Mouse (Mus musculus): ENCODE measurements around the gene Kcng4. TPM values are rescaled to one million over a fixed set of nuclear protein-coding genes. Genes with fewer than 3 reads are reported as not detected.
A peak's percentile ranks its signal among the peaks of the same experiment; 100 is the strongest.

Gene Kcng4
- polyA plus RNA-seq, 2 experiments = 0.11 to 0.14 TPM

DNA sequence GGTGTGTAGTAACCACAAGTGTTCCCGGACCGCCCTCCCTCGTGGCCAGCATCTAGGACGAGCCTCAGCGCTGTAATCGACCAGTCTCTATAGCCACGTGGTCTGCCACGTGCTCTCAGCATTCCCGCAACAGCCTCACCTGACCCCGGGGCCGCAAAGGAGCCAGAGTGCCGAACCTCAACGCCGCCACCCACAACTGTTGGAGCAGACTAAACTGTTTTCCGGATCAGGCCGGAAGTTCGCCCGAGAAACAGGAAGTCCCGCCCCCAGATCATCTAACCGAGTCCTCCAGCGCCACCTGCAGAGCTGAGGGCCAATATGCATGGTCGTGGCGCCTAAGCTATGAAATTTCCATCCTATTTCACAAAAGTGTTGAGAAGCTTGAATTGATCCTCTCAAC lies 30.5 kb downstream of the Kcng4 start, which contains the start of gene Taf1c:
Gene Taf1c (minus strand): TSS at position 227 of the 400 bp plus-strand sequence.
- Histone ChIP-seq H3K9me3 (ENCODE audit: control insufficient read depth, low read length) (no peaks in the 10 kb centered on the region), H3K9ac (ENCODE audit: low read depth, low read length, severe bottlenecking) (peak within 1 kb of the TSS; percentile 81), H3K4me2 (replicated peaks; ENCODE audit: low read depth, low read length, severe bottlenecking) (peak within 1 kb of the TSS; percentile 79), H3K27ac (replicated peaks; ENCODE audit: low read depth, low read length) (peak within 1 kb of the TSS; percentile 43; the same call in 1 of the 2 replicates), H3K27me3 (ENCODE audit: control insufficient read depth, insufficient read depth, low read length) (no peaks in the 10 kb centered on the region), H3K4me3 (replicated peaks; ENCODE audit: low read length) (peak within 1 kb of the TSS; percentile 80), H3K36me3 (ENCODE audit: control insufficient read depth, insufficient read depth, low read length) (peaks cover 25% of the 10 kb centered on the region), H3K4me1 (ENCODE audit: control insufficient read depth, insufficient read depth, low read length) (peaks cover 8% of the 10 kb centered on the region)
- DNase-seq (ENCODE audit: low spot score) (peak; percentile 96), ATAC-seq (ENCODE audit: low FRiP score, low read depth) (peak; percentile 87)
- 0% methylated on average over 23 of the region's 23 CpGs for WGBS
- TF ChIP-seq POLR2A (IDR thresholded peaks at IDR 0.05; ENCODE audit: borderline replicate concordance, extremely low read depth, insufficient read depth, insufficient read length) = no peak

DNA sequence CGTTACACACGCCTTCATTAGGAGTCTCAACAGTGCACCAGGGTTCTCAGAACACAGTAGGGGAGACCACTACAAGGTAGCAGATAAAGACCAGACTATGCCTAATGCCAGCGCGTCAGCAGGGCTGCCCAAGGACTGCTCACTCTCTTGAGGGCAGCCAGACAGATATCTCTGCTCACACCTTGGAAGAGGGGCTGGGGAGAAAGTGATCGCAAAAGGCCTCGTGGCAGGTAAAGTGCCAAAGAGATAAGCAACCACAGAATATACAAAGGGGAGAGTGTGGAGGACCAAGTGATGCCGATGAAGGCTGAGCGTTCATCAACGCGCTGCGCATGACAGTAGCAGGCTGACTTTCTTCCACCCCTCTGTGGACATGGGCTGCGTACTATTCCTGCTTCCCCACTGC lies 31.1 kb downstream of the Kcng4 start:
- Histone ChIP-seq H3K4me3 (replicated peaks; ENCODE audit: low read length) (peak overlapping the region; percentile 80), H3K9ac (ENCODE audit: low read depth, low read length, severe bottlenecking) (peak overlapping the region; percentile 81), H3K27me3 (ENCODE audit: control insufficient read depth, insufficient read depth, low read length) (no peaks in the 10 kb centered on the region), H3K9me3 (ENCODE audit: control insufficient read depth, low read length) (no peaks in the 10 kb centered on the region), H3K27ac (replicated peaks; ENCODE audit: low read depth, low read length) (0 out of 2 replicates have a peak overlapping the region, but pooled peaks have one; percentile 43), H3K36me3 (ENCODE audit: control insufficient read depth, insufficient read depth, low read length) (peaks cover 30% of the 10 kb centered on the region), H3K4me1 (ENCODE audit: control insufficient read depth, insufficient read depth, low read length) (peaks cover 8% of the 10 kb centered on the region), H3K4me2 (replicated peaks; ENCODE audit: low read depth, low read length, severe bottlenecking) (peak overlapping the region; percentile 79)
- WGBS = 43% methylated on average over 12 of the region's 12 CpGs
- no peak for TF ChIP-seq POLR2A (IDR thresholded peaks at IDR 0.05; ENCODE audit: borderline replicate concordance, extremely low read depth, insufficient read depth, insufficient read length)
- DNase-seq (ENCODE audit: low spot score) = no peak
- ATAC-seq (ENCODE audit: low FRiP score, low read depth) = no peak

DNA sequence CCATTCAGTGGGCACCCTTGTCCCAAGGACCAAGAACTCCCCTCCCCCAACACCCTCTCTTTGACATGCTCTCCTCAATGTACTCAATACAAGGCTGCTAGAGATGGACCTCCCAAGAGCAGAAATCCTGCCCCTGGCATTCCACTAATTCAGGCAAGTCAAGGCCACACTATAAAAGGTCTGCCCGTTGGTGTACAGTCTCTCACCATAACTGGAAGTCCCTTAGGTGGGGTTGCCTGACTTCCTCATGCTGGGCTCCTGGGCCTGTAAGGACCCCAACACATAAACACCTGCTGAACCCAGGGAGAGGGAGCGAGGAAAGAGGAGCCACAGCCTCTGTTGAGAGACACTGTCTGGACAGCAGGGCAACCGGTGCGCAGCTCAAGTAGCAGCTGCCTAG lies 31.7 kb downstream of the Kcng4 start:
- Histone ChIP-seq H3K4me2 (replicated peaks; ENCODE audit: low read depth, low read length, severe bottlenecking) (peak overlapping the region; percentile 79), H3K36me3 (ENCODE audit: control insufficient read depth, insufficient read depth, low read length) (peaks cover 36% of the 10 kb centered on the region), H3K4me3 (replicated peaks; ENCODE audit: low read length) (no peak overlapping the region), H3K4me1 (ENCODE audit: control insufficient read depth, insufficient read depth, low read length) (peaks cover 8% of the 10 kb centered on the region), H3K27me3 (ENCODE audit: control insufficient read depth, insufficient read depth, low read length) (no peaks in the 10 kb centered on the region), H3K9ac (ENCODE audit: low read depth, low read length, severe bottlenecking) (peak overlapping the region; percentile 81), H3K9me3 (ENCODE audit: control insufficient read depth, low read length) (no peaks in the 10 kb centered on the region), H3K27ac (replicated peaks; ENCODE audit: low read depth, low read length) (no peak overlapping the region)
- ATAC-seq (ENCODE audit: low FRiP score, low read depth) = no peak
- no peak for DNase-seq (ENCODE audit: low spot score)
- no peak for TF ChIP-seq POLR2A (IDR thresholded peaks at IDR 0.05; ENCODE audit: borderline replicate concordance, extremely low read depth, insufficient read depth, insufficient read length)
- 95% methylated on average over 4 of the region's 4 CpGs for WGBS

DNA sequence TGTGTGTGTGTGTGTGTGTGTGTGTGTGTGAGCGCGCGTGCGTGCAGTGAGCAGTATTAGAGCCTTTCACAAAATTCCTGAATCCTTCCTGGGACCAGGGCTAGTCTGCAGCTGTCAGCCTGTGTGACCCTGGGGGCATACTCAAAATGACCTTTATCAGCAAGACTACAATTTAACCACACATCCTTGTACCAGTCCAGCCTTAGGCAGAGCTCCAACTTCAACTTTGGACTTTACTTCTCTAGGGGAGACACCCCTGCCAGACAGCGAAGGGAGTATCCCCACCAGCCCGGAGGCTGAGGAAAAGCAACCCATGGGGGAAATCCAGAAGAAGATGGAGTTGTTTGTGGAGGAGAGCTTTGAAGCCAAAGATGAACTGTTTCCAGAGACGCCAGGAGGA lies 44.0 kb downstream of the Kcng4 start:
- no peak for ATAC-seq (ENCODE audit: low FRiP score, low read depth)
- no peaks in the 10 kb centered on the region for H3K27me3 ChIP-seq (ENCODE audit: control insufficient read depth, insufficient read depth, low read length)
- no peak overlapping the region for H3K4me3 ChIP-seq (replicated peaks; ENCODE audit: low read length)
- H3K27ac ChIP-seq (replicated peaks; ENCODE audit: low read depth, low read length) = no peak overlapping the region
- H3K9ac ChIP-seq (ENCODE audit: low read depth, low read length, severe bottlenecking) = no peak overlapping the region
- no peaks in the 10 kb centered on the region for H3K9me3 ChIP-seq (ENCODE audit: control insufficient read depth, low read length)
- no peak for TF ChIP-seq POLR2A (IDR thresholded peaks at IDR 0.05; ENCODE audit: borderline replicate concordance, extremely low read depth, insufficient read depth, insufficient read length)
- H3K36me3 ChIP-seq (ENCODE audit: control insufficient read depth, insufficient read depth, low read length) = no peaks in the 10 kb centered on the region
- 84% methylated on average over 7 of the region's 7 CpGs for WGBS
- DNase-seq (ENCODE audit: low spot score) = no peak
- H3K4me1 ChIP-seq (ENCODE audit: control insufficient read depth, insufficient read depth, low read length) = no peaks in the 10 kb centered on the region
- no peak overlapping the region for H3K4me2 ChIP-seq (replicated peaks; ENCODE audit: low read depth, low read length, severe bottlenecking)

DNA sequence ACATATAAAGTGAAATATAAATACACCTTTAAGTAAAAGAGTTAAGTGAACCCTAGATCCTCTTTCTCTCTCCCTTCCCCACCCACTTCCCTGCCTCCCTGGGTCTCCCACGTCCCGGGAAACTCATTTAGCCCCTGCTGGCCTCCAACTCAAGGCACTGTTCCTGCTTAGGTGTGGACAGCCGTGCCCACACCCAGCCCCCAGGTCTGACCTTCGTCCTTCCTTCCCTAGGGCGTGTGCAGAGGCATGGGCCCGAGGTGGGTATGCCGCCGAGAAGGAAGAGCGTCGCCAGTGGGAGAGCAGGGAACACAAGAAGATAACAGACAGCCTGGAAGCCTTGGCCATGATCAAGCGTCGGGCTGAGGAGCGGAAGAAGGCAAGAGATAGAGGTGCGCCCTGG lies 45.1 kb downstream of the Kcng4 start:
- no peak overlapping the region for H3K4me2 ChIP-seq (replicated peaks; ENCODE audit: low read depth, low read length, severe bottlenecking)
- H3K4me1 ChIP-seq (ENCODE audit: control insufficient read depth, insufficient read depth, low read length) = no peaks in the 10 kb centered on the region
- TF ChIP-seq POLR2A (IDR thresholded peaks at IDR 0.05; ENCODE audit: borderline replicate concordance, extremely low read depth, insufficient read depth, insufficient read length) = no peak
- no peak overlapping the region for H3K27ac ChIP-seq (replicated peaks; ENCODE audit: low read depth, low read length)
- no peaks in the 10 kb centered on the region for H3K9me3 ChIP-seq (ENCODE audit: control insufficient read depth, low read length)
- no peak overlapping the region for H3K4me3 ChIP-seq (replicated peaks; ENCODE audit: low read length)
- no peaks in the 10 kb centered on the region for H3K27me3 ChIP-seq (ENCODE audit: control insufficient read depth, insufficient read depth, low read length)
- DNase-seq (ENCODE audit: low spot score) (no peak), ATAC-seq (ENCODE audit: low FRiP score, low read depth) (no peak)
- no peaks in the 10 kb centered on the region for H3K36me3 ChIP-seq (ENCODE audit: control insufficient read depth, insufficient read depth, low read length)
- 80% methylated on average over 14 of the region's 14 CpGs for WGBS
- H3K9ac ChIP-seq (ENCODE audit: low read depth, low read length, severe bottlenecking) = no peak overlapping the region

DNA sequence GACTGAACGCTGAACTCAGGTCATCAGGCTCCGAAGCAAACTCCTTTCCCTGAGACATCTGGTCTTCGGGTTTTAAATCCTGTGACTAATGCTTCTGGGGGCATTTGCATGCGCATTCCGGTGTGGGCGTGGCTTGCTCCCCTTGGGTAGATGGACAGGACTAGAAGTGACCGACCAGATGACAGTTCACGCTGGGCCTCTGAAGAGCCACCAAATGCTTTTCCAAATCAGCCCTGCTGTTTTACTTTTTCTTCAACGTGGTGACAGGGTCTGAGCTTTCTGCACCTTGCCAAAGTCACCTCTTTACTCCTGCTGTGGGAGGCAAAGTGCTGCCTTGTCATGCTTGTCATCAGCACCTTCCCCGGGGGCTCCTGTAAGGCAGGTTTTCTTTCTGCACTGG lies 46.6 kb downstream of the Kcng4 start:
- Histone ChIP-seq H3K9me3 (ENCODE audit: control insufficient read depth, low read length) (no peaks in the 10 kb centered on the region), H3K27me3 (ENCODE audit: control insufficient read depth, insufficient read depth, low read length) (no peaks in the 10 kb centered on the region), H3K4me2 (replicated peaks; ENCODE audit: low read depth, low read length, severe bottlenecking) (no peak overlapping the region), H3K4me3 (replicated peaks; ENCODE audit: low read length) (no peak overlapping the region), H3K36me3 (ENCODE audit: control insufficient read depth, insufficient read depth, low read length) (no peaks in the 10 kb centered on the region), H3K27ac (replicated peaks; ENCODE audit: low read depth, low read length) (no peak overlapping the region), H3K9ac (ENCODE audit: low read depth, low read length, severe bottlenecking) (no peak overlapping the region), H3K4me1 (ENCODE audit: control insufficient read depth, insufficient read depth, low read length) (no peaks in the 10 kb centered on the region)
- no peak for TF ChIP-seq POLR2A (IDR thresholded peaks at IDR 0.05; ENCODE audit: borderline replicate concordance, extremely low read depth, insufficient read depth, insufficient read length)
- ATAC-seq (ENCODE audit: low FRiP score, low read depth) (no peak), DNase-seq (ENCODE audit: low spot score) (no peak)
- 15% methylated on average over 10 of the region's 10 CpGs for WGBS
